Mouse (Mus musculus) urinary bladder, adult 2 months (tissue): ENCODE results near the gene Ncor2. TPM values are rescaled to one million over a fixed set of nuclear protein-coding genes. Genes with fewer than 3 reads are reported as not detected.

Source experiments
- DNase-seq: peaks from one replicate; pipeline ENCODE4 v3.0.0; 2022; ENCODE audit warnings: low spot score
- polyA plus RNA-seq: library from polyadenylated mRNA; depleted of rRNA; stranded (reverse); fragments of >200 nt; gene quantifications from 2 replicates; pipeline ENCODE4 v1.2.3, GENCODE M21; 2012; rRNA removed

Ncor2 gene
- polyA plus RNA-seq, 1 experiment, result 24.5 TPM

DNA sequence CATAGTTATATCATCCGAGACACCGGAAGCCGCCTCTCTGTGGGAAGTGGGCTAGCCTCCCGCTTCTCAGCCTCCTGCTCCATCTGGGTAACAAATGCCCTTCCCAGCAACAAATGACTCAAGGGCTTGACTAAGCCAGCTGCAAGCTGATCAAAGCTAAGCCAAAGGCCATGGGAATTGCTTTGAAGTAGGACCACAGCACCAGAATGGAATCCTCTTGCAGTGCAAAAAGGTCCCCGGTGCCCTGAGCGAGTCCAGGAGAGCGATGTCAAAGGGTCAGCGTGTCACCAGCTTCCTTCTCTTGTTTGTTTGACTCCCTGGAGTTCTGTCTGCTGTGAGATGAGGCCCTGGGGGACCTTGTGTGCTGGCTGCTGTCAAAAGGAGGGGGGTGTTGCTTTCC is 209.2 kb downstream of the Ncor2 start:
- DNase-seq, result no peak

Other genes with a start within 250 kb of the Ncor2 start
- 1.4 and 1.8 TPM in 2 replicates for gene Rflna, start 176.0 kb downstream of the Ncor2 start, polyA plus RNA-seq
- 75.6 and 92.2 TPM in 2 replicates for gene Scarb1, start 161.9 kb upstream of the Ncor2 start, polyA plus RNA-seq
- 0.29 and 0.40 TPM in 2 replicates for gene Gm10382, start 210.1 kb upstream of the Ncor2 start, polyA plus RNA-seq
- gene Ubc, start 211.0 kb upstream of the Ncor2 start, polyA plus RNA-seq, result 740 and 949 TPM in 2 replicates